Mouse (Mus musculus) G1E (cell line): ENCODE measurements around the gene 1810046K07Rik. TPM values are rescaled to one million over a fixed set of nuclear protein-coding genes. Genes with fewer than 3 reads are reported as not detected.

Experiments
- ATAC-seq: 2 replicates; pipeline ENCODE4 v1.8.0; 2016; ENCODE audit warnings: mild to moderate bottlenecking; ENCODE audit not compliant: insufficient number of reproducible peaks, poor library complexity, low FRiP score, severe bottlenecking; ENCODE audit errors: extremely low read depth
- DNase-seq: peaks from one replicate; pipeline ENCODE4 v3.0.0; 2012; ENCODE audit warnings: low spot score
- H3K27me3 ChIP-seq: 2 replicates; pipeline ENCODE4 v1.6.1; 2012; ENCODE audit warnings: mild to moderate bottlenecking, low read length, inconsistent platforms; ENCODE audit not compliant: insufficient read depth
- H3K36me3 ChIP-seq: replicated peaks from 2 replicates; pipeline ENCODE3; 2012; ENCODE audit warnings: mild to moderate bottlenecking, inconsistent platforms
- H3K4me1 ChIP-seq: 2 replicates; pipeline ENCODE4 v1.6.1; 2012; ENCODE audit warnings: low read depth, low read length, inconsistent platforms, mixed read lengths; ENCODE audit not compliant: insufficient read depth
- H3K4me3 ChIP-seq: 2 replicates; pipeline ENCODE4 v1.5.1; 2012; ENCODE audit warnings: low read depth, mild to moderate bottlenecking, inconsistent platforms, low read length, moderate library complexity, mixed read lengths
- H3K9me3 ChIP-seq: replicated peaks from 2 replicates; pipeline ENCODE4 v1.6.1; 2012; ENCODE audit warnings: inconsistent platforms
- CTCF ChIP-seq: IDR thresholded peaks from 2 replicates; pipeline ENCODE4 v1.5.1; 2012; ENCODE audit warnings: low read depth, low read length, inconsistent platforms, mixed read lengths
- GATA1 ChIP-seq: IDR thresholded peaks from 2 replicates; pipeline ENCODE4 v1.6.1; 2012; ENCODE audit warnings: borderline replicate concordance, low read length, inconsistent platforms, mixed read lengths
- GATA2 ChIP-seq: IDR thresholded peaks from 2 replicates; pipeline ENCODE4 v1.6.1; 2012; ENCODE audit warnings: low read depth, low read length, inconsistent platforms, borderline replicate concordance
- POLR2AphosphoS5 ChIP-seq: IDR thresholded peaks from 2 replicates; pipeline ENCODE4 v1.6.1; 2012; ENCODE audit warnings: low read depth, low read length, inconsistent platforms; ENCODE audit not compliant: insufficient replicate concordance
- TAL1 ChIP-seq: conservative IDR thresholded peaks from 2 replicates; pipeline ENCODE4 v1.6.1; 2012; ENCODE audit warnings: low read depth, low read length, inconsistent platforms, mixed read lengths
- polyA plus RNA-seq: library from polyadenylated mRNA; stranded (reverse); fragments of >175 nt; gene quantifications from 2 replicates; pipeline ENCODE4 v1.2.3, GENCODE M21; 2012
- total RNA-seq, 2 experiments: library from RNA; stranded (forward) in 1 of 2; stranded (reverse) in 1 of 2; fragments of 200-1000 nt in 1 of 2; fragments of >200 nt in 1 of 2; fragmentation: Nextera tagmentation in 1 of 2; gene quantifications; 2 replicates each; pipeline ENCODE4 v1.2.3; 2014 to 2017

Gene 1810046K07Rik
- total RNA-seq (2014; fragmentation: Nextera tagmentation), result not detected in 2 replicates
- total RNA-seq (2017), result not detected in 2 replicates
- polyA plus RNA-seq, result not detected in 2 replicates

DNA sequence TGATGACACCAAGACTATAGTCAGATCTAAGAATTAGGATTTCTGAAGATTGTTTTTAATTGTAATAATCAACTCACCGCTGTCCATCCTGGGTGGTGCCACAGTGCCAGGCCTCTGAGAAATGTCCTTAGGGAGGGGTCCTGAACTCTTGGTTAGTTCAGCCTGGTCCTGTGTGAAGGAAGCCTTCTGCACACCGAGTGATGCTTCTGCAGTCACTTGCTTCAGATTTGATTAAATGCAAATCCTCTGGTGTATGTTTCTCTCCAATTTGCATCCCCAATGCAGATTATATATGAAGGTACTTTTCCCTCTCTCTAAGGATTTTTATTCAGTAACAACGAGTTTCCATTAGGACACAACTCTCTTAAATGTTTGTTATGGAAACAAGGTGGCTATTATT, at the start of gene 1810046K07Rik:
1810046K07Rik (minus strand) TSS at position 187 of the 400 bp plus-strand sequence.
- Histone ChIP-seq H3K9me3 (no peaks in the 10 kb centered on the region), H3K4me3 (no peak within 1 kb of the TSS), H3K27me3 (peaks cover 28% of the 10 kb centered on the region), H3K4me1 (peaks cover 12% of the 10 kb centered on the region), H3K36me3 (no peaks in the 10 kb centered on the region)
- TF ChIP-seq GATA2 (no peak), POLR2AphosphoS5 (no peak), TAL1 (no peak), GATA1 (no peak), CTCF (no peak)
- DNase-seq (no peak), ATAC-seq (no peak)

DNA sequence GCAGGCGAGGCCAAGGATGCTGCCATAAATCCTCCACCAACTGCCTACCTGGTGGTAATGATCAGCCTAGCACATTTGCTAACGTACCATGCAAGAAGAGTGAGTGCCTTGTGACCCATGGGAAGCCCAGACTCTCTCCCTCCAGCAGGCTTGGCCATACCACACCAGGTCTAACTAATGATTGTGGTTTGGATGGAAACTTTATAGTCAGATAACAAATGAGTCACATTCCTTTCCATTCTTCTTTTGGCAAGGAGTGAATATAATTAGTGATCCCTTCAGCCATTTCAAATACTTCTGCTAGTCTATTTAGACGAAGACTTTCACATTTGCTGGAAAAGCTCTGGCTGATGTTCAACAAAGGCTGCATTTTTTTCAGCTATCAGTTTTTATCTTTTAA, 40.8 kb upstream of the 1810046K07Rik start:
- Histone ChIP-seq H3K9me3 (no peaks in the 10 kb centered on the region), H3K4me1 (peaks cover 7% of the 10 kb centered on the region), H3K27me3 (peaks cover 2% of the 10 kb centered on the region; the same call in 1 of the 2 replicates), H3K36me3 (no peaks in the 10 kb centered on the region), H3K4me3 (no peak overlapping the region)
- no peak for ATAC-seq
- TF ChIP-seq GATA2 (no peak), CTCF (no peak), TAL1 (no peak), POLR2AphosphoS5 (no peak), GATA1 (no peak)
- no peak for DNase-seq

GRCm38 (mm10) chr9:51367124-51367523, 38.4 kb upstream of the 1810046K07Rik start:
- DNase-seq (no peak), ATAC-seq (peak; percentile 34)
- H3K4me1 ChIP-seq, result peaks cover 7% of the 10 kb centered on the region

DNA sequence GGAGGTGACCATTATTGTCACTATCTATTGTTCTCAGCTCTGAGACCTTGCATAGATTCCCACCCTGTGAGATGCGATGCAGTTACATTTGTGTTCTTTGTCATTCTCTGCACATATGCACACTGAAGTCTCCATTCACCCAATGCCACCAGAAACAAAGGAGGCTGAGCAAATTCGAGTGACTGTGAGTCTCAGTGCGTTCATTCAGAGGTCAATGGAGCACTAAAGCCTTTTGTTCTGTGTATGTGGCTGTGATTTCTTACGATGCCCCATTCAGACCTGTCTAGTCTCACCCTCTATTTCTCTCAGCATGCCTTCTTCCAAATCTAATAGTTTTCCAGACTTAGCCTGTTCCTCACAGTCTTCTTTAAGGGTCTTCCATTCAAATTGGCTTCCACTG, 35.3 kb upstream of the 1810046K07Rik start:
- ATAC-seq (no peak), DNase-seq (no peak)
- peaks cover 5% of the 10 kb centered on the region for H3K4me1 ChIP-seq
- H3K27me3 ChIP-seq, result peaks cover 5% of the 10 kb centered on the region; the same call in 1 of the 2 replicates
- no peak overlapping the region for H3K4me3 ChIP-seq
- H3K36me3 ChIP-seq, result no peaks in the 10 kb centered on the region
- no peaks in the 10 kb centered on the region for H3K9me3 ChIP-seq
- TF ChIP-seq GATA1 (no peak), CTCF (no peak), GATA2 (no peak)

More at GRCm38 (mm10) chr9:51367124-51367523, 38.4 kb upstream of the 1810046K07Rik start:
- Histone ChIP-seq H3K27me3 (peaks cover 2% of the 10 kb centered on the region; the same call in 1 of the 2 replicates), H3K36me3 (no peaks in the 10 kb centered on the region), H3K4me3 (no peak overlapping the region), H3K9me3 (no peaks in the 10 kb centered on the region)
- TF ChIP-seq TAL1 (no peak), GATA1 (no peak), GATA2 (no peak), CTCF (no peak), POLR2AphosphoS5 (no peak)

DNA sequence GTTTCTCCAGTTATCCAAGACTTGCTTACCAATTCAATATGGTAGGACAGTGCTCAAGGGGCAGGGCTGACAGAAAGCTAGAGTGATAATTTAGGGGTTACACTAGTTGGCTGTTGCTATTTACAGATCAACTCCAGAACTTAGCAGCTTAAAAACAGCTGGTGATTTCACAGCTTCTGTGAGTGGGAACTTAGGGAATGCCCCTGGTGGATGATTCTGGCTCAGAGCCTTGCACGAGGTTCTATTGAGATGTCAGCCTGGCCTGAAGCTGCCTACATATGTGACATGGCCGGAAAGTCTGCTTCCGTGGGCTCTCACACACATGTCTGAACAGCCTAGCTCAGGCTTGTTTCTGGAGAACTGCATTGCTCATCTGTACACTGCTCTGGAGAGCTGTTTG, 24.8 kb upstream of the 1810046K07Rik start:
- TF ChIP-seq CTCF, result no peak
- no peak for TF ChIP-seq GATA2
- no peak for TF ChIP-seq POLR2AphosphoS5
- no peak for TF ChIP-seq TAL1
- no peak for TF ChIP-seq GATA1
- ATAC-seq, result no peak

GRCm38 (mm10) chr9:51352896-51353295, 24.2 kb upstream of the 1810046K07Rik start:
- ATAC-seq (no peak), DNase-seq (no peak)
- Histone ChIP-seq H3K9me3 (no peaks in the 10 kb centered on the region), H3K4me3 (no peak overlapping the region), H3K36me3 (no peaks in the 10 kb centered on the region), H3K4me1 (peaks cover 3% of the 10 kb centered on the region; the same call in 1 of the 2 replicates), H3K27me3 (peaks cover 20% of the 10 kb centered on the region)
- no peak for TF ChIP-seq GATA2
- TF ChIP-seq GATA1, result no peak
- no peak for TF ChIP-seq TAL1
- TF ChIP-seq CTCF, result no peak
- no peak for TF ChIP-seq POLR2AphosphoS5

More for the DNA sequence above, 24.8 kb upstream of the 1810046K07Rik start:
- Histone ChIP-seq H3K27me3 (peaks cover 17% of the 10 kb centered on the region), H3K4me3 (no peak overlapping the region), H3K4me1 (peaks cover 3% of the 10 kb centered on the region; the same call in 1 of the 2 replicates), H3K36me3 (no peaks in the 10 kb centered on the region), H3K9me3 (no peaks in the 10 kb centered on the region)
- no peak for DNase-seq

DNA sequence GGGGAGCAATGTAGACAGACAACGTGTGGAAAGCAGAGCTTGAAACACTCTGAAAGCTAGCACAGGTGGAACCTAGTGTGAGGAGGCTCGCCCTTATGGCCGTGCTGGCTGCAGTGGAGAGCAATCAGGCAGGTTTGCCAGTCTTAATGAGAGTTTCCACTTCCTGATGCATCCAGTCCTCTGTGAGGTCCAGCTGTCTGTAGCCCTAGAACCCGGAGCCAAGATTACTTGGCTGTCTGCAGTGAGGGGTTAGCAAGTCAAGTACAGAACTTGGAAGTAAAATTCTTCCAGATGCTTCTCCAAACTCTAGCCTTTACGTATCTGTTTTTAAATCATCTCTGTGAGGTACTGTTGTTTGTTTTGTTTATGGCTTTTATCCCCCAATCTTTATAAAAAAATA, 20.7 kb upstream of the 1810046K07Rik start:
- Histone ChIP-seq H3K4me1 (peaks cover 3% of the 10 kb centered on the region; the same call in 1 of the 2 replicates), H3K27me3 (peaks cover 12% of the 10 kb centered on the region), H3K4me3 (no peak overlapping the region), H3K9me3 (no peaks in the 10 kb centered on the region), H3K36me3 (no peaks in the 10 kb centered on the region)
- ATAC-seq, result no peak
- DNase-seq, result no peak
- no peak for TF ChIP-seq CTCF
- no peak for TF ChIP-seq TAL1
- no peak for TF ChIP-seq GATA1
- no peak for TF ChIP-seq GATA2
- no peak for TF ChIP-seq POLR2AphosphoS5
